Mouse (Mus musculus) liver, embryonic 15.5 days (tissue): ENCODE data around the gene Hist1h4c. TPM values are rescaled to one million over a fixed set of nuclear protein-coding genes. Genes with fewer than 3 reads are reported as not detected.
"Not testable (repeated sequence)": the region's sequence is repeated elsewhere in the genome, so short reads cannot be mapped to it uniquely, and the experiment has no call there.

Source experiments
- ATAC-seq: fragments of 200-750 bp; cut with Nextera tagmentation; 2 replicates; pipeline ENCODE4 v1.8.0; 2017; ENCODE audit warnings: moderate number of reproducible peaks, mild to moderate bottlenecking, moderate library complexity; ENCODE audit not compliant: insufficient read depth
- H3K27ac ChIP-seq: fragments of 300-500 bp; sonication (generic); replicated peaks from 2 replicates; pipeline ENCODE4 v1.5.1; 2015; ENCODE audit warnings: mild to moderate bottlenecking, inconsistent platforms
- H3K27me3 ChIP-seq: fragments of 300-500 bp; sonication (generic); 2 replicates; pipeline ENCODE4 v1.6.1; 2015; ENCODE audit warnings: mild to moderate bottlenecking, inconsistent platforms
- H3K36me3 ChIP-seq: fragments of 300-500 bp; sonication (generic); replicated peaks from 2 replicates; pipeline ENCODE4 v1.6.1; 2015; ENCODE audit warnings: moderate library complexity, mild to moderate bottlenecking, inconsistent platforms
- H3K4me1 ChIP-seq: fragments of 300-500 bp; sonication (generic); replicated peaks from 2 replicates; pipeline ENCODE4 v1.6.1; 2015; ENCODE audit warnings: inconsistent platforms
- H3K4me2 ChIP-seq: fragments of 300-500 bp; sonication (generic); 2 replicates; pipeline ENCODE4 v1.6.1; 2015; ENCODE audit warnings: moderate library complexity, mild to moderate bottlenecking, inconsistent platforms
- H3K4me3 ChIP-seq: fragments of 300-500 bp; sonication (generic); replicated peaks from 2 replicates; pipeline ENCODE4 v1.5.1; 2015; ENCODE audit warnings: mild to moderate bottlenecking, inconsistent platforms
- H3K9ac ChIP-seq: fragments of 300-500 bp; sonication (generic); 2 replicates; pipeline ENCODE4 v1.6.1; 2015; ENCODE audit warnings: moderate library complexity, mild to moderate bottlenecking, inconsistent platforms
- H3K9me3 ChIP-seq: fragments of 300-500 bp; sonication (generic); replicated peaks from 2 replicates; pipeline ENCODE4 v1.6.1; 2016; ENCODE audit warnings: inconsistent platforms
- WGBS: fragments of 180-500 bp; shearing (Covaris S2); methylation state at CpG from one replicate; pipeline ENCODE4 v1.1.7; 2015; ENCODE audit warnings: mixed read lengths; ENCODE audit not compliant: insufficient replicate concordance; 5-methylcytosine and 5-hydroxymethylcytosine counted together
- polyA plus RNA-seq: library from polyadenylated mRNA; unstranded; fragments of >200 nt; fragmentation: Nextera tagmentation; extraction: Ambion mirVana; gene quantifications from 2 replicates; pipeline ENCODE4 v1.2.1, GENCODE M21; 2015

Gene Hist1h4c
- polyA plus RNA-seq, 1 experiment from 2014 or later, result 8.8 TPM

DNA sequence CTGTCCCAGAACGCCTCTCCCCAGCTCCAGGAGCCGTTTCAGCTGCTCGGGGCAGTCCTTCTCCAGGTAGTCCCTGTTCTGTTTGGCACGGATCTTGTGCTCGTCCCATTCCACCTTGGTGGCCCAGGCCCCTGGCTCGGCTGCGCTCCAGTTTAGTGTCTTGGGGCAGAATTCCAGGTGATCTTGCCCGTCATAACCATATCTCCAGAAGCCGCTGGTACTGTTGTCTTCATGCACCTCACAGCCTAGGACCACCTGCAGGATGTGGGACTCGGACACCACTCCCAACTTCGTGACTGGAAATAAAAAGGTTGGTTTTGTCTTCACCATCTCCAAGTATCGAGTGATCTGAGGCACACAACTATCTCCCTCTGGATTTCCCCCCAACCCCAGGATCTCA lies 8.5 kb upstream of the Hist1h4c start:
- Histone ChIP-seq H3K4me1 (peaks cover 24% of the 10 kb centered on the region), H3K36me3 (no peaks in the 10 kb centered on the region), H3K4me3 (no peak overlapping the region), H3K27ac (no peak overlapping the region), H3K9ac (no peak overlapping the region), H3K27me3 (peaks cover 19% of the 10 kb centered on the region), H3K4me2 (no peak overlapping the region), H3K9me3 (no peaks in the 10 kb centered on the region)
- 77% methylated on average over 12 of the region's 12 CpGs for WGBS
- ATAC-seq, result no peak

DNA sequence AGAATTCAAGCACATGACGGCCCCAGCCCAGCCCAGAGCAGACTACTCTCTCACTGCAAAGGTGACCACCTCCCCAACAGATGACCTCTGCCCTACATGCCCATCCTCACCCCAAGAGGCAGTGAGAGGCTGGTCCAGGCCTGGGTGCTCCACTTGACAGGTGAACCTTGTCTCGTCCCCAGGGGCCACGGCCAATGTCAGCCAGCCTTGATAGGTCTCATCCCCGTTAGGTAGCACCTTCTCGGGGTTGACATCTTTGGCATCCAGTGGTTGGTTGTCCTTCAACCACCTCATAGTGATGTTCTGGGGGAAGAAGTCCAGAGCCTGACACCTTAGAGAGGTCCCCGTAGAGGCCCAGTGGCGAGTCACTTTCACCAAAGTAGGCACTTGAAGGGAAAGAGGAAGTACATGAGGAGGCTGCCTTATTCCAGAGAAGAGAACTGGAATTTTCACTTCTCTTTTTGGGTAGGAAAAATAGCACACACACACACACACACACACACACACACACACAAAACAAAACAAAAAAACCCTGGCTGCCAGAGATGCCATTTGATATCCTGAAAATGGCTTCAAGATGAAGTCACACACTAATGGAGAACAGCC lies 7.6 kb upstream of the Hist1h4c start:
- Histone ChIP-seq H3K4me2 (no peak overlapping the region), H3K27me3 (peaks cover 11% of the 10 kb centered on the region; the same call in 1 of the 2 replicates), H3K4me3 (no peak overlapping the region), H3K9ac (no peak overlapping the region), H3K9me3 (no peaks in the 10 kb centered on the region), H3K27ac (no peak overlapping the region), H3K36me3 (no peaks in the 10 kb centered on the region), H3K4me1 (peaks cover 25% of the 10 kb centered on the region)
- 62% methylated on average over 7 of the region's 7 CpGs for WGBS
- ATAC-seq, result no peak

DNA sequence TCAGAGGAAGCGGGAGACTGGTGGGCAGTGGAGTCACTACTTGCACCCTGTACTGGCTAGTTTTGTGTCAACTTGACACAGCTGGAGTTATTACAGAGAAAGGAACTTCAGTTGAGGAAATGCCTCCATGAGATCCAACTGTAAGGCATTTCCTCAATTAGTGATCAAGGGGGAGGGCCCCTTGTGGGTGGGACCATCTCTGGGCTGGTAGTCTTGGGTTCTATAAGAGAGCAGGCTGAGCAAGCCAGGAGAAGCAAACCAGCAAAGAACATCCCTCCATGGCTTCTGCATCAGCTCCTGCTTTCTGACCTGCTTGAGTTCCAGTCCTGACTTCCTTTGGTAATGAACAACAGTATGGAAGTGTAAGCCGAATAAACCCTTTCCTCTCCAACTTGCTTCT lies 4.5 kb upstream of the Hist1h4c start:
- not testable (repeated sequence) for H3K36me3 ChIP-seq, H3K4me2 ChIP-seq, H3K27me3 ChIP-seq, H3K4me3 ChIP-seq, ATAC-seq, H3K9ac ChIP-seq, H3K9me3 ChIP-seq
- H3K27ac ChIP-seq, result peak overlapping the region; percentile 19; the same call in 1 of the 2 replicates
- peaks cover 27% of the 10 kb centered on the region for H3K4me1 ChIP-seq
- 65% methylated on average over 2 of the region's 2 CpGs for WGBS

DNA sequence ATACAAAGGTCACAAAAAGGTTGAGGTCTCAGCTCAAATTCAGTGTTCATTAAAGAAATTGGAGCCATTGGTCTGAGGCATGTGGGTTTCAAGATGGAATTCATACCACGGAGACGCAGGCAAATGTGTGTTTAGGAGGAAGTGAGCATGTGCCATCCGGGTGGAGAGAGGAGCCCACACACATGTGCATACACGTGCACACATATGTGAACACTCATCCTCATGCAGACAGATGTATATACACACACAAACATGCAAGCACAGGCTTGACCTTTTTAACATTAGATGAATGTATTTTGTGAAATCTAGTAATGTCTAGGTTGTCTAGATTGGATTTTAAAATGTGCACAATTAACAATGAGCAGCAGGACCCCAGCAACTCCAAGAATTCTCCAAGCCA lies 4.0 kb upstream of the Hist1h4c start:
- H3K27ac ChIP-seq, result 0 out of 2 replicates have a peak overlapping the region, but pooled peaks have one; percentile 19

DNA sequence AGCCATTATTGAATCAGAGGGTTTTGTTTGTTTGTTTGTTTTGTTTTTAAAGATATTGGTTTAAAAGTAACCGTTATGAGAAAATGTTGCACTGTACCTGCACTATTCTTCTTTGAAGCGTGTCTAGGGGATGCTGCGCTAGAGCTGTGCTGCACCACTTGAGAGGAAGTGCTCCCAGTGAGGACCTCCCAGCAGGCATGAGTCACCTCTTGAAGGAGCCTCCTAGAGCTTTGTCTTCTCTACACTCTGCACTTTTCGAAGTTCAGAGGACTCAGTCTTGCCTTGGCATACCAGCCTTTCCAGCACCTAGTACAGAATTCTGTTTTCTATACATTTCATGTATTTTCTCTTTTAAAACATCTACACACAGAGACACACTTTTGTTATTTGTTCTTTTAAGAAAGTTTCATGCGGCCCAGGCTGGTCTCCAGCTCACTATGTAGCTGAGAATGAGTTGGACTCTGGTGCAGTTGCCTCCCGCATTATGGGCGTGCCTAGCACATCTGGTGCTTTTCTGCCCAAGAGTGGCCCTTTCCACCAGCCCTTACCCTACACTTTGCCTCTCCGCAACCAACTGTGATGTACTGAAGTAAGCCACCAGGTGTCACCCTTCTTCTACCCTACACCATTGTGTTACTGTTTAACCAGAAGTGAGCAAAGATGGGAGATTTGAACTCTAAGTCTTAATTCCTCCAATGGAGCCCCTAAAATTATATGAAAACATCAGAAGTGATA lies 2.7 kb upstream of the Hist1h4c start:
- H3K4me1 ChIP-seq, result peaks cover 37% of the 10 kb centered on the region
- H3K9me3 ChIP-seq, result no peaks in the 10 kb centered on the region
- H3K4me2 ChIP-seq, result peak overlapping the region; percentile 35; the same call in 1 of the 2 replicates
- WGBS, result 14% methylated on average over 8 of the region's 8 CpGs
- ATAC-seq, result 0 out of 2 replicates have a peak, but pooled peaks have one; percentile 3
- H3K27me3 ChIP-seq, result no peaks in the 10 kb centered on the region
- peak overlapping the region; percentile 42 for H3K27ac ChIP-seq
- H3K36me3 ChIP-seq, result no peaks in the 10 kb centered on the region
- no peak overlapping the region for H3K4me3 ChIP-seq
- H3K9ac ChIP-seq, result peak overlapping the region; percentile 33; the same call in 1 of the 2 replicates

More for the DNA sequence above, 4.0 kb upstream of the Hist1h4c start:
- H3K4me1 ChIP-seq, result peaks cover 27% of the 10 kb centered on the region
- no peaks in the 10 kb centered on the region for H3K27me3 ChIP-seq
- no peak for ATAC-seq
- H3K4me2 ChIP-seq, result no peak overlapping the region
- no peaks in the 10 kb centered on the region for H3K9me3 ChIP-seq
- WGBS, result 62% methylated on average over 4 of the region's 4 CpGs
- H3K9ac ChIP-seq, result no peak overlapping the region
- H3K4me3 ChIP-seq, result no peak overlapping the region
- no peaks in the 10 kb centered on the region for H3K36me3 ChIP-seq

DNA sequence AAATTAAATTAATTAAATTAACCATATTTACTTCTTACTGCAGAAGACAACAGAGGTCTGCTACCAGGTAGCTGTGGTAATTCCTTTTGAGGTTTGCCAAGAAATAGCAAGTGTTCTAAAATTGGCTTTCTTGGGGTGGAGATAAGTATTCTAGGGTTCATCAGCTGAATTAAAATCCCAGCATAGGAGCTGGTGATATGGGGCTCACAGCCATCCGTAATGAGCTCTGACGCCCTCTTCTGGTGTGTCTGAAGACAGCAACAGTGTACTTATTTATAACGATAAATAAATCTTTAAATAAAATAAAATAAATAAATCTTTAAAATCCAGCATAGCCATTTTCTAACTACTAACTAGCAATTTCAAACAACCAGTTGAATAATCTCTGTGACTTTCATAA lies 1.5 kb upstream of the Hist1h4c start:
- Histone ChIP-seq H3K36me3 (no peaks in the 10 kb centered on the region), H3K27me3 (no peaks in the 10 kb centered on the region), H3K9me3 (no peaks in the 10 kb centered on the region), H3K4me2 (no peak overlapping the region), H3K27ac (no peak overlapping the region), H3K9ac (no peak overlapping the region), H3K4me1 (peaks cover 48% of the 10 kb centered on the region), H3K4me3 (no peak overlapping the region)
- 57% methylated on average over 3 of the region's 3 CpGs for WGBS
- no peak for ATAC-seq

DNA sequence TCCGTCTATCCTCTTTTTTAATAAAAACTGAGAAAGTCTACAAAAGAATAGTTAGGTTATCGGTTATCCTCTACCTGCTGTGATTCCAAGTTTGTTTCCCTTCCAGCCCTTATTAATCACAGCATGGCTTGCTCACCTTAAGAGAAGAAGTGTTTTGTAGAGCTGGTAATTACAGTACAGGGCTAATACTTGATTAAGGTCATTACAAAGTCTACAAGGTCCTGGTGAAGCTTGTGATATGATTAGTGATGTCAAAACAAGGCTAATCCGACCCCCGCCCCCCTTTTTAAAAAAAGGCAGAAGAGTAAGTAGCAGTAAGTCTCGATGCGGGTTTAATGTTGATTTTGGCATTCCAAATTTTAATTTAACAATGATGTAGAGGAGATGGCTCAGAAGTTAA lies 742 bp upstream of the Hist1h4c start:
- H3K9me3 ChIP-seq, result no peaks in the 10 kb centered on the region
- no peak for ATAC-seq
- peaks cover 49% of the 10 kb centered on the region for H3K4me1 ChIP-seq
- H3K27me3 ChIP-seq, result no peaks in the 10 kb centered on the region
- peak overlapping the region; percentile 45 for H3K9ac ChIP-seq
- peak overlapping the region; percentile 99 for H3K27ac ChIP-seq
- 63% methylated on average over 6 of the region's 6 CpGs for WGBS
- no peaks in the 10 kb centered on the region for H3K36me3 ChIP-seq
- 0 out of 2 replicates have a peak overlapping the region, but pooled peaks have one; percentile 58 for H3K4me3 ChIP-seq
- peak overlapping the region; percentile 70 for H3K4me2 ChIP-seq

DNA sequence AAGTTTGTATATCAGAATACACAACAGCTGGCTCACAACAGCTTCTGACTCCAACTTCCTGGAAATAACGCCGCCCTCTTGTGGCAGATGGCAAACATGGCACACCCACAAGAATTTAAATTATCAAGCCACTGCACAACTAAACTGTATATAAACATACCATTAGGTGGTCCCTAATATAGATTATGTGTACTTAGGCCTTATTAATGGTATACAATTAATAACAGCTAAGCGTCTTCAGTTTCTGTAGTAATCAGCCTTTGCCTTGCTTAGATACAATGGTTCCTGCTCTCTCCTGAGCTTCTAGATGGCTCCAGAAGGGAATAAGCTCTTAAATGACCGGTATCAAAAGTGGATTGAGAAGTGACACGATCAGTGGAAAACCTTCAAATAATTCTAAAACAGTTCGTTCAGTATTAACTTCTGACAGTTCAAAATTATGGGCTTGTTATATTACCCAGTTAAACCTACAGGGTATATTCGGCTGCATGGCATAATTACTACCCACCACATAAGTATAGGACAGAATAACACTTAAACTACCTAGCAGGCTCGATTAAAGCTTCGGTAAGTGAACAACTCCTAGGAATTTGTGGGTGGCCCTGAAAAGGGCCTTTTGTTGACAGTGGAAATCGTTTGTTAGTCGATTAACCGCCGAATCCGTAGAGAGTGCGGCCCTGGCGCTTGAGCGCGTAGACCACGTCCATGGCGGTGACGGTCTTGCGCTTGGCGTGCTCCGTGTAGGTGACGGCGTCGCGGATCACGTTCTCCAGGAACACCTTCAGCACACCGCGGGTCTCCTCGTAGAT lies 559 bp downstream of the Hist1h4c start:
- H3K4me2 ChIP-seq, result peak overlapping the region; percentile 70
- H3K27ac ChIP-seq, result peak overlapping the region; percentile 99
- under 1% methylated on average over 29 of the region's 32 CpGs for WGBS
- peak; percentile 66 for ATAC-seq
- no peaks in the 10 kb centered on the region for H3K27me3 ChIP-seq
- peak overlapping the region; percentile 58 for H3K4me3 ChIP-seq
- H3K9ac ChIP-seq, result peak overlapping the region; percentile 66
- H3K9me3 ChIP-seq, result no peaks in the 10 kb centered on the region
- peaks cover 5% of the 10 kb centered on the region for H3K36me3 ChIP-seq
- peaks cover 49% of the 10 kb centered on the region for H3K4me1 ChIP-seq

DNA sequence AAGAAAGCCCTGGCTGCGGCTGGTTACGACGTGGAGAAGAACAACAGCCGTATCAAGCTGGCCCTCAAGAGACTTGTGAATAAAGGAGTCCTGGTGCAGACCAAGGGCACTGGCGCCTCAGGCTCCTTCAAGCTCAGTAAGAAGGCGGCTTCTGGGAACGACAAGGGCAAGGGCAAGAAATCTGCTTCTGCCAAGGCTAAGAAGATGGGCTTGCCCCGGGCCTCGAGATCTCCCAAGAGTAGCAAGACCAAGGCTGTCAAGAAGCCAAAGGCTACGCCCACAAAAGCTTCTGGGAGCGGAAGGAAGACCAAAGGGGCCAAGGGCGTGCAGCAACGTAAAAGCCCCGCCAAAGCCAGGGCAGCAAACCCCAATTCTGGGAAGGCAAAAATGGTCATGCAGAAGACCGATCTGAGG lies 2.2 kb downstream of the Hist1h4c start:
- Histone ChIP-seq H3K9me3 (no peaks in the 10 kb centered on the region), H3K9ac (peak overlapping the region; percentile 55), H3K4me2 (peak overlapping the region; percentile 70)

DNA sequence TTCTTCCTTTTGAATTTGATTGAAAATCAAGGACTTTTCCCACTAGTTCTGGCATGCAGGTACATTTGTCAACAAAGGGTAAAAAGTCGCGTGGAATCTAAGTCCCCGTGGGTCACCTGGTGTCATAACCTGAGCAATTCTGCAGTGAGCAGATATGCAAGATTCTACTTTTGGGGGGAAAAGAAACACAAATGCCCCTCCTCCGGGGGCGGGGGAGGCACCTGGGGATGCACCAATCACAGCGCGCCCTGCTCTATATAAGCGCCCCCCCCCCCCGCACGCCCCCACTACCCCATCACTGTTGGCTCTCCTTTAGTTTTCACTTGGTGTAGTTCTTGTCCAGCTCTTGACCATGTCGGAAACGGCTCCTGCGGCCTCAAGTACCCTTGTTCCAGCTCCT lies 2.7 kb downstream of the Hist1h4c start, which contains the start of gene Hist1h1t:
Hist1h1t (plus strand) TSS at position 301 of the 400 bp plus-strand sequence.
- no peaks in the 10 kb centered on the region for H3K9me3 ChIP-seq
- peak within 1 kb of the TSS; percentile 70 for H3K4me2 ChIP-seq
- peak within 1 kb of the TSS; percentile 30 for H3K4me3 ChIP-seq
- H3K27me3 ChIP-seq, result no peaks in the 10 kb centered on the region
- peak within 1 kb of the TSS; percentile 55 for H3K9ac ChIP-seq
- peaks cover 42% of the 10 kb centered on the region for H3K4me1 ChIP-seq
- 49% methylated on average over 13 of the region's 13 CpGs for WGBS
- no peak for ATAC-seq
- peaks cover 16% of the 10 kb centered on the region for H3K36me3 ChIP-seq
- H3K27ac ChIP-seq, result peak within 1 kb of the TSS; percentile 99

More for the DNA sequence above, 2.2 kb downstream of the Hist1h4c start:
- H3K36me3 ChIP-seq, result peaks cover 13% of the 10 kb centered on the region
- peak overlapping the region; percentile 30 for H3K4me3 ChIP-seq
- peak overlapping the region; percentile 99 for H3K27ac ChIP-seq
- 36% methylated on average over 15 of the region's 15 CpGs for WGBS
- H3K27me3 ChIP-seq, result no peaks in the 10 kb centered on the region
- no peak for ATAC-seq
- H3K4me1 ChIP-seq, result peaks cover 45% of the 10 kb centered on the region

DNA sequence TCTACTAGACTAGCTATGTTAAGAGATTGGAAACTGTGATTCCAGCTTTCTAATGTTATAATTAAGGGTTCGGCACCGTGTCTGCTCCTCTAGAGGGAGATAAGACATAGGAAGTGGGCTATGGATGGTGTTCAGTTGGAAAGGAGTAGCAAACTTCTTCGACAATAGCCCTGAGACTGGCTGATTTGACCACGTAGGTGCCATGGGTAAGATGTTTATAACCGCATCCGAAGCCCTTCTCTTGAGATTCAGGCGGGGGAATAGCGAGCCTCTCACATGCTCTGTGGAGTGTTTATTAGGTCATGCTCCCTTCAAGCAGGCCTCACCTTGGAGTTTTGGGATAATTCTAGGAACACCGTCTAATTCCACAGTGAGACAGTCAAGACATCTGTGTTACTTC lies 3.3 kb downstream of the Hist1h4c start:
- Histone ChIP-seq H3K4me3 (no peak overlapping the region), H3K36me3 (peaks cover 17% of the 10 kb centered on the region), H3K27ac (no peak overlapping the region), H3K9me3 (no peaks in the 10 kb centered on the region), H3K4me2 (no peak overlapping the region), H3K27me3 (no peaks in the 10 kb centered on the region), H3K9ac (no peak overlapping the region), H3K4me1 (peaks cover 43% of the 10 kb centered on the region)
- 80% methylated on average over 9 of the region's 9 CpGs for WGBS
- no peak for ATAC-seq
